Mouse (Mus musculus) CD8-positive naive resting alpha-beta T cell, adult 57 days (primary cell): ENCODE results near the gene Lgals8. TPM values are rescaled to one million over a fixed set of nuclear protein-coding genes. Genes with fewer than 3 reads are reported as not detected.

Source experiments
- total RNA-seq: library from RNA; stranded (reverse); gene quantifications from one replicate; pipeline ENCODE4 v1.2.4, GENCODE M21; 2023

Gene Lgals8
- 83.4 TPM for total RNA-seq

DNA sequence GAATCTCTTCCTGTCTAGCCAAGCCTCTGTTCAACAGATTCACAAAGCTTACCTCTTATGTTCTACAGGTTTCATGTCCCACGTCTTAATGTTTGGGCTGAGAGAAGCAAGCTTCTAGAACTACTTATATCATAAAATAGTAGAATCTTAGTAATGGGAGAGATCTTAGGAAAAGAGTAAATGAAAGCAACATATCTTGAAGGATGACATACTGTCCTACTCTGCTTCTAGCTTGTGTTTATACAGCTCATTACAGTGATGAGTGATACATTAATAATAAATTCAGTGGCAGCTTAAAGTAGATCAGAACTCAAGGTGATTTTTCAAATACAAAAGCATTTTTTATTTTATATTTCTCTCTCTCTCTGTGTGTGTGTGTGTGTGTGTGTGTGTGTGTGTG is at the start of gene Lgals8:
Gene Lgals8 (minus strand): TSS at position 101 of the 400 bp plus-strand sequence.

GRCm38 (mm10) chr13:12394609-12395505 is 69.9 kb downstream of the Lgals8 start, which contains the start of gene Heatr1:
Heatr1 (plus strand) TSS chr13:12395027.

Other genes with a start within 250 kb of the Lgals8 start
- gene Mtr, start 206.8 kb downstream of the Lgals8 start, total RNA-seq: 44.6 TPM
- gene Actn2, start 124.2 kb downstream of the Lgals8 start, total RNA-seq: 48.9 TPM
- 89.5 TPM for gene Heatr1, start 69.9 kb downstream of the Lgals8 start, total RNA-seq
- gene Edaradd, start 55.5 kb upstream of the Lgals8 start, total RNA-seq: 1.7 TPM
- gene Ero1lb, start 100.9 kb upstream of the Lgals8 start, total RNA-seq: 19.5 TPM